Mouse (Mus musculus): ENCODE data around the gene Gng3. TPM values are rescaled to one million over a fixed set of nuclear protein-coding genes. Genes with fewer than 3 reads are reported as not detected.
"Not testable (repeated sequence)": the region's sequence is repeated elsewhere in the genome, so short reads cannot be mapped to it uniquely, and the experiment has no call there.

The Gng3 gene
- total and polyA plus RNA-seq, 2 experiments from 2014 or later, result 119 to 746 TPM

DNA sequence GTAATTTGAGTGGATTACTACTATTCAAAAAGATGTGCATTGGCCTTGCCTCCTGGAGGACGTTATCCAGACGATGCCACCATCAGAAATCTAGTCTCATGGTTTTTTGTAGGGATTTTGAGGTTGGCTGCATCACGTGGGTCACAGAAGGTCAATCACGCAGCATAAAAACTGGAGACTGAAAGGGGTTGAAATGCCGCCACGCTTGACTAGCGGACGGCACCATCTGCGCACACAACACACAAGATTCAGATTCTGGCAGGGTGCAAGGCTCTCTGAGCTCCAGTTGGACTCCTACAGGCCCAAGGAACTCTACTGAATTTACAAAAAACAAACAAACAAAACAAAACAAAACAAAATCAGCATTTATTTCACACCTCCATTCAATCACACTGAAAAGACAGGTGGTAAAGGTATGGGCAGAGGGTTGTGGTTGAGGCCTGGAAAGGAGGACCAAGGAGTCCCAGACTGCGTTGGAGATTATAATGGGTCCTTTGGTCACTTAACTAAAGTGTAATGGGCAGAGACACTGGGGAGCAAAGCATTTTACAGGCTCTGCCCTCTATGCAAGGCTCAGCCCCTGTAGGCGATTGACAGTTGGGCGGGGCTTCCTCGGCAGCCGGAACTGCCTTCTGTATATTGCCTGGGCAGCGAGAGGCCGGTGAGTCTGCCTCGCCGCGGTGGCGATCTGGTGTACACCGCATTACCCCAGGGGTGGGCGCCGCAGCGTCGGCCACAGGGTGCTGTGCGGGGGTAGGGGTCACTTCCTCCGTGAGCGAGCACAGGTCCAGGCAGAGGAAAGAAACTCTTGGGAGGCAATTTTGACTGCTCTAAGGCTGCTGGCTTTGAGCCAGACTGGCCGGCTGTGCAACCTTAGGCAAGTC, 1.2 kb upstream of the Gng3 start:
- 10% methylated on average over 28 of the region's 29 CpGs for WGBS
- peak; percentile 21 for ATAC-seq (ENCODE audit: low FRiP score)
- TF ChIP-seq CTCF (IDR thresholded peaks at IDR 0.05), result peak; percentile 6; the same call in 1 of the 2 replicates

DNA sequence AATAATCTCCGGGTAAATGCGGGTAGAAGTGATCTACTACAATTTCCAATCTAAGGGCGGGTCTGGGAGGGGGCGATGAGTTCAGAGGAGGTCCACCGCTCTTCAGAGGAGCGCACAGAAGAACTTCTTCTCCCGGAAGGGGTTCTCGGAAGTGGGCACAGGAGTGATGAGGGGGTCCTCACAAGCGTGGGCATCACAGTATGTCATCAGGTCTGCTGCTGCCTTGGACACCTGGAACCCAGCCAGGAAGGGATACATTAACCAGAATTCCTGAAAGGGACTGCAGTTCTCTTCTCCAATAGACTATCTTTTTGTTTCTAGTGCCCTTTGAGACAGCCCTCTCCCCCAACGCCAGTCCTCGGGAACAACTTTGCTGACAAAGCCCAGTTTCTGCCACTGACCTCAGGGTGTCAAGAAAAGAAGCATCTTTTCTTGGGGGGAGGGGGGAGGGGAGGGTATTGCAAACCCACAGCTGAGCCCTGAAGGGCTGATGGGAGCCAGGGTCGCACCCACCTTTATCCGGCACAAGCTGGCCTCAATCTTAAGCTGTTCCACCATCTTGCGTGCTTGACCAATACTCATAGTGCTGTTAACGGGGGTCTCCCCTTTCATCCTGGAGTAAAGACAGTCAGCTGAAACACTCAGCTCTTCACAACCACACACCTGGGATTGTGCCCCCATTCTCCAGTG, 808 bp downstream of the Gng3 start:
- Histone ChIP-seq H3K9me3 (ENCODE audit: low read length) (no peaks in the 10 kb centered on the region), H3K4me2 (ENCODE audit: low read depth, low read length, poor library complexity, severe bottlenecking) (peak overlapping the region; percentile 85), H3K9ac (replicated peaks; ENCODE audit: low read length, poor library complexity, severe bottlenecking) (peak overlapping the region; percentile 87), H3K4me1 (ENCODE audit: insufficient read depth, low read length) (peaks cover 9% of the 10 kb centered on the region), H3K4me3 (ENCODE audit: low read depth, low read length) (peak overlapping the region; percentile 68), H3K27me3 (ENCODE audit: insufficient read depth, low read length) (no peaks in the 10 kb centered on the region), H3K27ac (ENCODE audit: low read depth, low read length) (peak overlapping the region; percentile 96), H3K36me3 (ENCODE audit: insufficient read depth, low read length) (peaks cover 10% of the 10 kb centered on the region)
- TF ChIP-seq CTCF (IDR thresholded peaks at IDR 0.05), result no peak
- 4% methylated on average over 15 of the region's 15 CpGs for WGBS
- ATAC-seq (ENCODE audit: low FRiP score) (0 out of 2 replicates have a peak, but pooled peaks have one; percentile 8), DNase-seq (ENCODE audit: low spot score) (peak; percentile 63)

More for the DNA sequence above, 1.2 kb upstream of the Gng3 start:
- peaks cover 6% of the 10 kb centered on the region; the same call in 1 of the 2 replicates for H3K36me3 ChIP-seq (ENCODE audit: insufficient read depth, low read length)
- DNase-seq (ENCODE audit: low spot score), result peak; percentile 76
- H3K9ac ChIP-seq (replicated peaks; ENCODE audit: low read length, poor library complexity, severe bottlenecking), result peak overlapping the region; percentile 87
- peak overlapping the region; percentile 96 for H3K27ac ChIP-seq (ENCODE audit: low read depth, low read length)
- H3K27me3 ChIP-seq (ENCODE audit: insufficient read depth, low read length), result no peaks in the 10 kb centered on the region
- peaks cover 9% of the 10 kb centered on the region for H3K4me1 ChIP-seq (ENCODE audit: insufficient read depth, low read length)
- no peaks in the 10 kb centered on the region for H3K9me3 ChIP-seq (ENCODE audit: low read length)
- H3K4me3 ChIP-seq (ENCODE audit: low read depth, low read length), result peak overlapping the region; percentile 68
- peak overlapping the region; percentile 85 for H3K4me2 ChIP-seq (ENCODE audit: low read depth, low read length, poor library complexity, severe bottlenecking)

DNA sequence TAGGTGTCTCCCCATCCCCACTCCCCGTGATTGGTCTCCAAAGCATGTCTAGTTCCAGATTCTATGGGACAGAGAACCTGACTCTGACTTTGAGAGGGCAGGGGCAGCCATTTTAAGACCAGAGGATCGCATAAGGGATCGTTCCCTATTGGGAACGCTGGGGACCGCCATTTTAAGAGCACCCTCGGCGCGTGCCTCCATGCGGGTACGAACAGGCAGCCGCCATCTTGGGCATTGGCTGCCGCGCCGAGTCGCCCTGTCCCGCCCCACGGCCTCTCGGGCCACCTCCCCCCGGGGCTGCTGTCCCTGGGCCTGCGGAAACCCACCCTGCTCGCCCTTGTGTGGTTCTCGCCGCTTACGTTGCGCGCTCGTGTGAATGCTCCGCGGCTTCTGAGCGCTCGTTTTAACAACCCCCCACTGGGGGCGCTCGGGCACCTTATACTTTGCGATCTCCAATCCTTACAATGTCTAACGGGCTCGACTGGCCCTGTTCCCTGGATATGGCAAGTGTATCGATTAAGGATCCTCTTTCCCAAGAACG, 1.7 kb downstream of the Gng3 start, which contains the start of gene Bscl2:
Bscl2 (plus strand) TSS at position 217 of the 541 bp plus-strand sequence.
- peaks cover 9% of the 10 kb centered on the region for H3K4me1 ChIP-seq (ENCODE audit: insufficient read depth, low read length)
- H3K4me2 ChIP-seq (ENCODE audit: low read depth, low read length, poor library complexity, severe bottlenecking), result peak within 1 kb of the TSS; percentile 85
- peak; percentile 71 for TF ChIP-seq CTCF (IDR thresholded peaks at IDR 0.05)
- WGBS, result under 1% methylated on average over 38 of the region's 38 CpGs
- no peaks in the 10 kb centered on the region for H3K9me3 ChIP-seq (ENCODE audit: low read length)
- peak; percentile 74 for ATAC-seq (ENCODE audit: low FRiP score)
- peaks cover 13% of the 10 kb centered on the region for H3K36me3 ChIP-seq (ENCODE audit: insufficient read depth, low read length)
- H3K9ac ChIP-seq (replicated peaks; ENCODE audit: low read length, poor library complexity, severe bottlenecking), result peak within 1 kb of the TSS; percentile 87
- peak within 1 kb of the TSS; percentile 68 for H3K4me3 ChIP-seq (ENCODE audit: low read depth, low read length)
- peak; percentile 92 for DNase-seq (ENCODE audit: low spot score)
- no peaks in the 10 kb centered on the region for H3K27me3 ChIP-seq (ENCODE audit: insufficient read depth, low read length)
- H3K27ac ChIP-seq (ENCODE audit: low read depth, low read length), result peak within 1 kb of the TSS; percentile 96

DNA sequence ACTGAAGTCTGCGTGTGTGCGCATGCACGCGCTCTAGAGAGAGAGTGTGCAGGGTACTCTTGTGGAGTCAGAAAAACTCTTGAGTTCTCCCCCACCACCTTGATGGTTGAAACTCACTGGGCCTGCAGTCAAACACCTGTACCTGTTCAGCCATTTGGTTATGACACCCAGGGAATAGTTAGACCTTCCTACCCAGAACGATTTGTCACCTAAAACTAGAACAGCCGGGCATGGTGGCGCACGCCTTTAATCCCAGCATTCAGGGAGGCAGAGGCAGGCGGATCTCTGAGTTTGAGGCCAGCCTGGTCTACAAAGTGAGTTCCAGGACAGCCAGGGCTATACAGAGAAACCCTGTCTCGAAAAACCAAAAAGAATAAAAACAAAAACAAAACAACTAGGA, 2.7 kb downstream of the Gng3 start:
- 96% methylated on average over 10 of the region's 10 CpGs for WGBS
- H3K27me3 ChIP-seq (ENCODE audit: insufficient read depth, low read length); DNase-seq (ENCODE audit: low spot score); H3K4me3 ChIP-seq (ENCODE audit: low read depth, low read length); H3K9me3 ChIP-seq (ENCODE audit: low read length); ATAC-seq (ENCODE audit: low FRiP score); H3K9ac ChIP-seq (replicated peaks; ENCODE audit: low read length, poor library complexity, severe bottlenecking); H3K4me1 ChIP-seq (ENCODE audit: insufficient read depth, low read length): not testable (repeated sequence)
- Histone ChIP-seq H3K27ac (ENCODE audit: low read depth, low read length) (peak overlapping the region; percentile 96), H3K36me3 (ENCODE audit: insufficient read depth, low read length) (peaks cover 21% of the 10 kb centered on the region), H3K4me2 (ENCODE audit: low read depth, low read length, poor library complexity, severe bottlenecking) (peak overlapping the region; percentile 85; the same call in 1 of the 2 replicates)

DNA sequence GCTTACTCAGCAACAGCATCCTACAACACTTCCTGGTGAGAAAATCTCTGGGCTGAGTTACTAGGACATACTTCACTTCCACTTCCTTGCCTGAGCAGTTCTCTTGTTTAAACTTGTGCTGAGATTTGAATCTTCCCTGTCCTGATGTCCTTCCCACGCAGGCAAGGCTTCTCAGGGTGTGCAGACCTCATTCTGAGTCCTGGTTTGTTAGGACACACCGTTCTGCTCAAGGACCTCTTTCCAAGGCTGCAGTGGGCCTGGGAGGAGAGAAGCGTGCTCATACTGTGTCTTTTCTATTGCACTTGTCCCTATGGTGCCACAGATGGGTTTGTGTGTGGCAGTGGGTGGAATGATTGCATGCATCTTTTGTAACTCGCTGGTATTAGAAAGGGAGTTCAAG, 6.0 kb downstream of the Gng3 start:
- no peak overlapping the region for H3K9ac ChIP-seq (replicated peaks; ENCODE audit: low read length, poor library complexity, severe bottlenecking)
- H3K4me1 ChIP-seq (ENCODE audit: insufficient read depth, low read length), result no peaks in the 10 kb centered on the region
- no peak overlapping the region for H3K27ac ChIP-seq (ENCODE audit: low read depth, low read length)
- DNase-seq (ENCODE audit: low spot score), result no peak
- no peak overlapping the region for H3K4me3 ChIP-seq (ENCODE audit: low read depth, low read length)
- H3K9me3 ChIP-seq (ENCODE audit: low read length), result no peaks in the 10 kb centered on the region
- no peaks in the 10 kb centered on the region for H3K27me3 ChIP-seq (ENCODE audit: insufficient read depth, low read length)
- no peak for TF ChIP-seq CTCF (IDR thresholded peaks at IDR 0.05)
- ATAC-seq (ENCODE audit: low FRiP score), result no peak
- peaks cover 52% of the 10 kb centered on the region for H3K36me3 ChIP-seq (ENCODE audit: insufficient read depth, low read length)
- 92% methylated on average over 4 of the region's 4 CpGs for WGBS
- no peak overlapping the region for H3K4me2 ChIP-seq (ENCODE audit: low read depth, low read length, poor library complexity, severe bottlenecking)

All from midbrain, postnatal 0 days (tissue).